Mouse (Mus musculus) liver, adult 2 months (tissue): ENCODE measurements around the gene Pde8b.

Experiments used
- CTCF ChIP-seq: fragments of 200-500 bp; IDR thresholded peaks from 2 replicates; pipeline ENCODE4 v1.5.1; 2011; ENCODE audit warnings: low read depth, low read length, control low read depth
- POLR2A ChIP-seq: fragments of 200-500 bp; IDR thresholded peaks from 2 replicates; pipeline ENCODE4 v1.6.1; 2011; ENCODE audit warnings: low read length, control low read depth; ENCODE audit not compliant: insufficient read depth; ENCODE audit errors: extremely low read depth

GRCm38 (mm10) chr13:95189111-95189510, 61.0 kb downstream of the Pde8b start:
- TF ChIP-seq CTCF (no peak), POLR2A (no peak)
